Mouse (Mus musculus): Measurements from ENCODE around the gene Lyrm2. TPM values are rescaled to one million over a fixed set of nuclear protein-coding genes. Genes with fewer than 3 reads are reported as not detected.

Gene Lyrm2
- 99.8 and 108 TPM in 2 replicates for polyA plus RNA-seq (2015; fragmentation: Nextera tagmentation; extraction: Ambion mirVana)

GRCm38 (mm10) chr4:32799966-32800576, at the start of gene Lyrm2:
Gene Lyrm2, plus strand, starts transcription at chr4:32800253.
- Histone ChIP-seq H3K4me1 (peaks cover 8% of the 10 kb centered on the region; the same call in 1 of the 2 replicates), H3K9ac (peak within 1 kb of the TSS; percentile 77), H3K4me3 (replicated peaks) (peak within 1 kb of the TSS; percentile 82), H3K9me3 (replicated peaks) (no peaks in the 10 kb centered on the region), H3K4me2 (replicated peaks) (peak within 1 kb of the TSS; percentile 60), H3K27ac (replicated peaks) (peak within 1 kb of the TSS; percentile 98), H3K27me3 (no peaks in the 10 kb centered on the region), H3K36me3 (no peaks in the 10 kb centered on the region)
- ATAC-seq (ENCODE audit: insufficient number of reproducible peaks, low FRiP score, low TSS enrichment, low read depth), result peak; percentile 88
- WGBS, result under 1% methylated on average over 53 of the region's 53 CpGs

DNA sequence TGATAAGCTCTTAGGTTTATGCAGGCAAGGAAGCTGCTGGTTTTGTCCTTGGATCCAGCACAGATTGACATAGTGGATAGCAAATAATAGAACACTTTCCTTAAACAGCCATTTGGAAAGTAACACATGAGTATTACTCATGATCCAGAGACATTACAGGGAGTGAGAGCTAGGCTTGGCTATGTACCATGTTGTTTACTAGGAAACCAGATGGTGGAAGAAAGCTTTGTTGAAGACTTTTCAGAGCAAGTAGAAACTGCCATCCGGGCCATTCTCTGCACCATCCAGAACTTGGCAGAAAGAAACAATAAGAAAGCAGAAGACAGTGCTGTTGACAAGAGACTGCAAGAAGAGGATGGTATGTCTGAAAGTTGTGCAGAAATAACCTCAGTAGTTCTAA, 49.3 kb upstream of the Lyrm2 start:
- H3K36me3 ChIP-seq, result peaks cover 80% of the 10 kb centered on the region
- H3K9me3 ChIP-seq (replicated peaks), result no peaks in the 10 kb centered on the region
- H3K27me3 ChIP-seq, result no peaks in the 10 kb centered on the region
- H3K4me3 ChIP-seq (replicated peaks), result no peak overlapping the region
- H3K4me1 ChIP-seq, result no peaks in the 10 kb centered on the region
- no peak overlapping the region for H3K27ac ChIP-seq (replicated peaks)
- no peak for ATAC-seq (ENCODE audit: insufficient number of reproducible peaks, low FRiP score, low TSS enrichment, low read depth)
- H3K4me2 ChIP-seq (replicated peaks), result no peak overlapping the region
- no peak overlapping the region for H3K9ac ChIP-seq
- 88% methylated on average over 1 of the region's 1 CpGs for WGBS

DNA sequence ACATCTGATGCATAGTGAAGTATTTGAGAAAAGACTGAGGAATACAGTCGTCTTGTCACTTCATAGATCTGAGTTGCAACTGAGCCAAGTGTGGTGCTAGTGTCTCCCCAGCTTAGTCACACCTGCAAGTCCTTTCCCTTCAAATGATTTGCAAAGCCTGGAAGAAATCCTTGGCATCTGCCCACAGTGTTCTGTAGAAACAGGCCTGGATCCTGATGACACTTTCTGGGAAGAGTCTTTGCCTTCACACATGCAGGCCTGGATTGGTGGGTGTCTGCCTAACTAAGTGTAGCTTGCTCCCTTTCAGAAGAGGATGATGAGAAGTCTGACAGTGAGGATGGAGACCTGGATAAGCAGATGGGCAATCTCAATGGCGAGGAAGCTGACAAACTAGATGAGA, 42.6 kb upstream of the Lyrm2 start:
- H3K9ac ChIP-seq, result no peak overlapping the region
- peaks cover 69% of the 10 kb centered on the region for H3K36me3 ChIP-seq
- H3K4me3 ChIP-seq (replicated peaks), result no peak overlapping the region
- no peaks in the 10 kb centered on the region for H3K9me3 ChIP-seq (replicated peaks)
- WGBS, result 88% methylated on average over 2 of the region's 2 CpGs
- H3K4me2 ChIP-seq (replicated peaks), result no peak overlapping the region
- no peak for ATAC-seq (ENCODE audit: insufficient number of reproducible peaks, low FRiP score, low TSS enrichment, low read depth)
- no peaks in the 10 kb centered on the region for H3K4me1 ChIP-seq
- H3K27ac ChIP-seq (replicated peaks), result no peak overlapping the region
- H3K27me3 ChIP-seq, result no peaks in the 10 kb centered on the region

DNA sequence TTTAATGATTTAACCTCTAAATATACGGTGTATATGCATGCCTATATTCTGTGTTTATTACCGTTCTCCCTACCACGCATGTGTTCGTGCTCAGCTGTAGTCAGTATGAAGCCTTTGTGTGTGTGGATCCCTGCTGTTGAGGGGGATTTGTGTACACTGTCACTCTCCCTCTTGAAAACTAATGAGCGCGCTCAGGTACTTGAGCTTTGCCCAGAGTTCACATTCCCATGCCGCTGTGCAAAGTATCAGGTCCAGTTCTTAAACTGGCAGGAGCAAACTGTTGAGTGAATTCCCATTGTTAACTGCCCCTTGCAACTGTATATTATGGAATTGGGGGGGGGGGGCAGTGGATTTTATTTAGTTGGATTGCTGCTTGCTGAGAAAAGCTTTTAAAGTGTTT, 32.6 kb upstream of the Lyrm2 start:
- WGBS, result 94% methylated on average over 7 of the region's 7 CpGs

DNA sequence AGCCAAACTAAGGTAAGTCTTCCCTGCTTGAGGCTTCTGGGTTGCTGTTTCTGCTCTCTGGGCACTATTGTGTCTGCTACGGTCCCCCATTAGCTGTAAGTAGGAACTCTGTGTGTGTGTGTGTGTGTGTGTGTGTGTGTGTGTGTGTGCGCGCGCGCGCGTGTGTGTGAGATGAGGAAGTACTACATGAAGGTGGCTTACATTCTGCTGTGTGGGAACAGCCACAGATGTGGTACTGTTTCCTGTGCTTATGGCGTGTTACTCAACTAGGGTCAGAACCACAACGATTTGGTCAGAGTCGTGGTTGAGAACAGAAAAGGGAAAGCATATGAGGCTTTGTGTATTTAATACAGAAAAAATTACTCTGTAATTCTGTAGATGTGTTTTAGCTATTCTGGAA, 32.0 kb upstream of the Lyrm2 start:
- no peak overlapping the region for H3K27ac ChIP-seq (replicated peaks)
- H3K36me3 ChIP-seq, result peaks cover 67% of the 10 kb centered on the region
- no peak for ATAC-seq (ENCODE audit: insufficient number of reproducible peaks, low FRiP score, low TSS enrichment, low read depth)
- H3K9me3 ChIP-seq (replicated peaks), result no peaks in the 10 kb centered on the region
- H3K4me1 ChIP-seq, result no peaks in the 10 kb centered on the region
- no peak overlapping the region for H3K4me2 ChIP-seq (replicated peaks)
- 89% methylated on average over 10 of the region's 10 CpGs for WGBS
- H3K4me3 ChIP-seq (replicated peaks), result no peak overlapping the region
- H3K27me3 ChIP-seq, result no peaks in the 10 kb centered on the region
- H3K9ac ChIP-seq, result no peak overlapping the region

More for the DNA sequence above, 32.6 kb upstream of the Lyrm2 start:
- peaks cover 67% of the 10 kb centered on the region for H3K36me3 ChIP-seq
- no peak overlapping the region for H3K27ac ChIP-seq (replicated peaks)
- ATAC-seq (ENCODE audit: insufficient number of reproducible peaks, low FRiP score, low TSS enrichment, low read depth), result no peak
- H3K4me3 ChIP-seq (replicated peaks), result no peak overlapping the region
- H3K27me3 ChIP-seq, result no peaks in the 10 kb centered on the region
- H3K9me3 ChIP-seq (replicated peaks), result no peaks in the 10 kb centered on the region
- H3K4me2 ChIP-seq (replicated peaks), result no peak overlapping the region
- H3K4me1 ChIP-seq, result no peaks in the 10 kb centered on the region
- no peak overlapping the region for H3K9ac ChIP-seq

DNA sequence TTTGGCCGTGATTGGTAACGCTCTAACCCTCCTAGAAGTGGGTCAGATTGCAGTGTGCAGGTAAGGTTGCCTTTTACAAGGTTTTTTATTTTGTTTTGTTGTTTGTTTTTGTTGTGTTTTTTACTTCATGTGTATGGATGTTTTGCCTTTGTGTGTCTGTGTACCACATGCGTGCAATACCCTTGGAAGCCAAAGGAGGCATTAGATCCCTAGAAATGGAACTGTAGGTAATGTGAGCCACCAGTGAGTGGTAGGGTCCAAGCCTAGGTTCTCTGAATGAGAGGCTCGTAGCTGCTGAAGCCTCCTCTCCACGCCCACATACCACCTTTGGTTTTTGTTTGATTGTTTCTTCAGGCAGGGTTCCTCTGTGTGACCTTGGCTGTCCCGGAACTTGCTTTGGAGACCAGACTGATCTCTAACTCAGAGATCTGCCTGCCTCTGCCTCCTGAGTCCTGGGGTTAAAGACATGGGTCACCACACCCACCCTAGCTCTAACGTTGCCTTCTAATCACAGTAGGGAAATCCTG, 29.7 kb upstream of the Lyrm2 start:
- Histone ChIP-seq H3K36me3 (peaks cover 71% of the 10 kb centered on the region), H3K9me3 (replicated peaks) (no peaks in the 10 kb centered on the region), H3K4me2 (replicated peaks) (no peak overlapping the region), H3K4me3 (replicated peaks) (no peak overlapping the region), H3K27ac (replicated peaks) (no peak overlapping the region), H3K4me1 (no peaks in the 10 kb centered on the region), H3K9ac (no peak overlapping the region), H3K27me3 (no peaks in the 10 kb centered on the region)
- WGBS, result 92% methylated on average over 7 of the region's 7 CpGs
- ATAC-seq (ENCODE audit: insufficient number of reproducible peaks, low FRiP score, low TSS enrichment, low read depth), result no peak

- Histone ChIP-seq H3K9ac (no peak overlapping the region), H3K4me1 (no peaks in the 10 kb centered on the region), H3K4me2 (replicated peaks) (no peak overlapping the region), H3K9me3 (replicated peaks) (no peaks in the 10 kb centered on the region), H3K4me3 (replicated peaks) (no peak overlapping the region), H3K27ac (replicated peaks) (no peak overlapping the region), H3K36me3 (peaks cover 12% of the 10 kb centered on the region; the same call in 1 of the 2 replicates), H3K27me3 (no peaks in the 10 kb centered on the region)
- WGBS, result 93% methylated on average over 4 of the region's 4 CpGs
- no peak for ATAC-seq (ENCODE audit: insufficient number of reproducible peaks, low FRiP score, low TSS enrichment, low read depth)
Measured at GRCm38 (mm10) chr4:32779996-32780395, 20.1 kb upstream of the Lyrm2 start.

DNA sequence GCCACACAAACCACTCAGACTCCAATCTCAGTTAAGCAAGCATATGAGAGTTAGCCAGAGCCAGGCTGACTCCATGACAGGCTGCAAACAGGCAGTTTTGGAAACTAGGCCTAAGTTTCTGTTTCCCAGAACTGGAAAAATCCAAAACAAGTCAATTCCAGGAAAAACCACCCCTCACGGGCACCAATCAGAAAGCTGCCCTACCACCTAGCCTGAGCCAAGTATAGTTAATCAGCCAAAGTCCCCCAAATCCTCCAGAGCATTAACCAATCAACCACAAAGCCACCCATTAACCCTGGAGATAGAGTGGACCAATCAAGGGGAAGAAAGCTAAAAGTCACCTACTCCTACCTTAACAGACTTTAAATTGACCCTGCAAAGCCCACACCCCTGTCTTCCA, 12.9 kb upstream of the Lyrm2 start:
- 81% methylated on average over 1 of the region's 1 CpGs for WGBS

DNA sequence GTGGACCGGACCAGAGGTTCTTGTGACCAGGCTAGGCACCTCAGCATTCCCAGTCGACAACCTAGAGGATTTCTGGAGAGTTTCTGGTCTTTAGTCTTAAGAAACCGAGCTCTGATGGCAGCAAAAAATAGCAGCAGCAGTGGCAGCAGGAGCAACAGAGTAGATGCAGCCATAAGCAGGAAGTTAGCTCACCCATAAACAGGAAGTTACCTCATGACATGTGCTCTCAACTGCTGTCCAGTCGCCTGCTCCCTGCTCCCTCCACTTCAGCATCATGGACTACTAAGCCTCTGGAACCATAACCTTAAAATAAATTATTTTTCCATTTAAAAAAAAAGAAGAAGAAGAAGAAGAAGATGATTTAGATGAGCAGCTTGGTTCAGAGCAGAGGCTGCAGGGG, 11.0 kb upstream of the Lyrm2 start:
- no peak for ATAC-seq (ENCODE audit: insufficient number of reproducible peaks, low FRiP score, low TSS enrichment, low read depth)
- Histone ChIP-seq H3K9me3 (replicated peaks) (no peaks in the 10 kb centered on the region), H3K9ac (no peak overlapping the region), H3K27ac (replicated peaks) (no peak overlapping the region), H3K4me2 (replicated peaks) (no peak overlapping the region), H3K36me3 (no peaks in the 10 kb centered on the region), H3K4me3 (replicated peaks) (no peak overlapping the region), H3K4me1 (no peaks in the 10 kb centered on the region), H3K27me3 (no peaks in the 10 kb centered on the region)
- WGBS, result 83% methylated on average over 4 of the region's 4 CpGs

More for the DNA sequence above, 12.9 kb upstream of the Lyrm2 start:
- Histone ChIP-seq H3K4me2 (replicated peaks) (no peak overlapping the region), H3K9me3 (replicated peaks) (no peaks in the 10 kb centered on the region), H3K27me3 (no peaks in the 10 kb centered on the region), H3K36me3 (no peaks in the 10 kb centered on the region), H3K4me1 (no peaks in the 10 kb centered on the region), H3K27ac (replicated peaks) (no peak overlapping the region), H3K9ac (no peak overlapping the region), H3K4me3 (replicated peaks) (no peak overlapping the region)
- no peak for ATAC-seq (ENCODE audit: insufficient number of reproducible peaks, low FRiP score, low TSS enrichment, low read depth)

DNA sequence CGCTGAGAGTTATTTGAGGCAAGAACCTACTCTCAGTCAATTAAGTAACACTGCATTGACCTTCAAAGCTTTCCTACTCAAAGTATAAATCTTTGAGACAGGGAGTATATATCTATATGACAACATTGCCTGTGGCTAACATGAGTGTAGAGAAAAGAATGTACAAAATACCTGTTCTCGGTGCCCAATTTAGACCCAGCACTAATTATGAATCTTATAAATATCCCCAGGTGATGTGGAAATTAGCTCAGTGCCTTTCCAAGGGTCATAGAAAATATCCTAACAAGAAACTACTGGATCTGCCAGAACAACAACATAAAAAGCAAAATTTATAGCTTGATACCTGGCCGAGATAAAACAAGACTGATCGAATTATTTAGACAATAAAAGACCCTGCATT, 1.1 kb upstream of the Lyrm2 start:
- H3K36me3 ChIP-seq, result no peaks in the 10 kb centered on the region
- H3K27ac ChIP-seq (replicated peaks), result no peak overlapping the region
- H3K4me1 ChIP-seq, result peaks cover 8% of the 10 kb centered on the region; the same call in 1 of the 2 replicates
- H3K9ac ChIP-seq, result no peak overlapping the region
- H3K4me2 ChIP-seq (replicated peaks), result no peak overlapping the region
- ATAC-seq (ENCODE audit: insufficient number of reproducible peaks, low FRiP score, low TSS enrichment, low read depth), result no peak
- no peak overlapping the region for H3K4me3 ChIP-seq (replicated peaks)
- 85% methylated on average over 4 of the region's 4 CpGs for WGBS
- no peaks in the 10 kb centered on the region for H3K27me3 ChIP-seq
- H3K9me3 ChIP-seq (replicated peaks), result no peaks in the 10 kb centered on the region

- peak overlapping the region; percentile 82 for H3K4me3 ChIP-seq (replicated peaks)
- H3K27me3 ChIP-seq, result no peaks in the 10 kb centered on the region
- H3K27ac ChIP-seq (replicated peaks), result peak overlapping the region; percentile 98
- 4% methylated on average over 9 of the region's 9 CpGs for WGBS
- peak overlapping the region; percentile 60 for H3K4me2 ChIP-seq (replicated peaks)
- H3K4me1 ChIP-seq, result peaks cover 8% of the 10 kb centered on the region; the same call in 1 of the 2 replicates
- H3K9ac ChIP-seq, result peak overlapping the region; percentile 77
- no peaks in the 10 kb centered on the region for H3K9me3 ChIP-seq (replicated peaks)
- no peak; the same call in 1 of the 2 replicates for ATAC-seq (ENCODE audit: insufficient number of reproducible peaks, low FRiP score, low TSS enrichment, low read depth)
- no peaks in the 10 kb centered on the region for H3K36me3 ChIP-seq
Measured at GRCm38 (mm10) chr4:32800577-32801170, 621 bp downstream of the Lyrm2 start.

Measured in embryonic facial prominence, embryonic 15.5 days (tissue).